Mouse (Mus musculus) testis, adult 2 months (tissue): ENCODE measurements around the gene Klhl5.

Source experiments
- CTCF ChIP-seq: fragments of 200-500 bp; IDR thresholded peaks from 2 replicates; pipeline ENCODE4 v1.5.1; 2012; ENCODE audit warnings: low read depth, mild to moderate bottlenecking, inconsistent platforms, low read length, moderate library complexity; ENCODE audit not compliant: control insufficient read depth, insufficient read depth, insufficient replicate concordance
- POLR2A ChIP-seq: fragments of 200-500 bp; IDR thresholded peaks from 2 replicates; pipeline ENCODE4 v1.6.1; 2012; ENCODE audit warnings: low read depth, mild to moderate bottlenecking, inconsistent platforms, low read length, moderate library complexity; ENCODE audit not compliant: control insufficient read depth

DNA sequence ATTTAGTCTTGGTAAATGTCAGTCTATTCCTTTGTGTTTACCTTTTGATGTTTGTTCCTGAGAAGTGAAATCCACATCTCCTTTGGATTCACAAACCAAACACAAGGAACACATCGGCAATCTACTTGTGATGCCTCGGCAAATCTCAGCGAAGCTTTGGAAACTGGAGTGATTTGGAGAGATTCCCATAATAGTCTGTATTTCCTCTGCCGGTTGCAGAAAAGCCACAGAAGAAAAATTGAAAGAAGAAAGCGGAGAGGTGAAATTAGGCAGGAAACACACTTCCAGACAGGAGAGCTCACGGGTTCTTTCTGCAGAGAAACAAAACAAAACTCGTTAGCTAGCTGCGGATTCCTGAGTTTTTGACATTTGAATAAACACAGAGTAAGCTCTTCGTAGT lies 27.5 kb upstream of the Klhl5 start:
- TF ChIP-seq CTCF (no peak), POLR2A (no peak)
